10 mouse cellular contexts compared by ENCODE assay signal in genomic region chr3:97183810-97184209, GRCm38 (mm10). TPM values are rescaled to one million over a fixed set of nuclear protein-coding genes. Genes with fewer than 3 reads are reported as not detected.
DNase-seq lines count a peak whose midpoint lies in the region; ATAC-seq and TF ChIP-seq lines count a peak whose summit lies in the region.
"Had no signal": no experiment of that assay in that cellular context is flagged by ENCODE, and none has a peak within 500 bp of the region (broad histone marks: within the 10 kb centered on the region; RNA-seq: fewer than 3 reads in every experiment).

No protein-coding gene starts in this region.

- no peak for DNase-seq in hindbrain, postnatal 0 days (ENCODE audit: low spot score)
- no peak for DNase-seq in midbrain, postnatal 0 days (ENCODE audit: low spot score)
- peak; percentile 62 for DNase-seq in ZHBTc4 (ENCODE audit: low read depth, low spot score)
- DNase-seq in stomach, postnatal 0 days (ENCODE audit: low spot score), result no peak
- DNase-seq: midbrain, embryonic 14.5 days had no signal

- H3K4me1 ChIP-seq in hindbrain, postnatal 0 days (ENCODE audit: insufficient read depth, low read length), result peaks cover 8% of the 10 kb centered on the region; the same call in 1 of the 2 replicates
- H3K4me1 ChIP-seq in hindbrain, embryonic 12.5 days, result 0 out of 2 replicates have a peak, but pooled peaks cover 2% of the 10 kb centered on the region
- no peaks in the 10 kb centered on the region for H3K4me1 ChIP-seq in midbrain, postnatal 0 days (ENCODE audit: insufficient read depth, low read length)
- H3K4me1 ChIP-seq in midbrain, embryonic 15.5 days, result peaks cover 6% of the 10 kb centered on the region; the same call in 1 of the 2 replicates
- H3K4me1 ChIP-seq in stomach, postnatal 0 days (replicated peaks; ENCODE audit: control insufficient read depth, insufficient read depth), result no peaks in the 10 kb centered on the region
- H3K4me1 ChIP-seq: forebrain, embryonic 13.5 days had no signal

- no peak overlapping the region for H3K9ac ChIP-seq in hindbrain, postnatal 0 days (replicated peaks; ENCODE audit: low read length)
- H3K9ac ChIP-seq in hindbrain, embryonic 12.5 days, result no peak overlapping the region
- no peak overlapping the region for H3K9ac ChIP-seq in midbrain, postnatal 0 days (replicated peaks; ENCODE audit: low read length, poor library complexity, severe bottlenecking)
- no peak overlapping the region for H3K9ac ChIP-seq in midbrain, embryonic 15.5 days
- no peak overlapping the region for H3K9ac ChIP-seq in stomach, postnatal 0 days (ENCODE audit: low read length)
- H3K9ac ChIP-seq: forebrain, embryonic 13.5 days; heart, embryonic 12.5 days had no signal

- H3K4me2 ChIP-seq in hindbrain, postnatal 0 days (ENCODE audit: low read depth, low read length), result no peak overlapping the region
- no peak overlapping the region for H3K4me2 ChIP-seq in hindbrain, embryonic 12.5 days (replicated peaks)
- no peak overlapping the region for H3K4me2 ChIP-seq in midbrain, postnatal 0 days (ENCODE audit: low read depth, low read length, poor library complexity, severe bottlenecking)
- H3K4me2 ChIP-seq in midbrain, embryonic 15.5 days, result no peak overlapping the region
- no peak overlapping the region for H3K4me2 ChIP-seq in stomach, postnatal 0 days (replicated peaks; ENCODE audit: low read depth)
- H3K4me2 ChIP-seq: forebrain, embryonic 13.5 days; heart, embryonic 12.5 days had no signal

- WGBS in hindbrain, postnatal 0 days, result 43% methylated on average over 3 of the region's 3 CpGs
- 47% methylated on average over 3 of the region's 3 CpGs for WGBS in hindbrain, embryonic 12.5 days
- 39% methylated on average over 3 of the region's 3 CpGs for WGBS in midbrain, postnatal 0 days
- WGBS in midbrain, embryonic 15.5 days, result 41% methylated on average over 3 of the region's 3 CpGs
- 45% methylated on average over 3 of the region's 3 CpGs for WGBS in stomach, postnatal 0 days

- H3K36me3 ChIP-seq in hindbrain, postnatal 0 days (ENCODE audit: insufficient read depth, low read length), result no peaks in the 10 kb centered on the region
- H3K36me3 ChIP-seq in hindbrain, embryonic 12.5 days, result no peaks in the 10 kb centered on the region
- no peaks in the 10 kb centered on the region for H3K36me3 ChIP-seq in midbrain, postnatal 0 days (ENCODE audit: insufficient read depth, low read length)
- H3K36me3 ChIP-seq in midbrain, embryonic 15.5 days (replicated peaks), result no peaks in the 10 kb centered on the region
- no peaks in the 10 kb centered on the region for H3K36me3 ChIP-seq in stomach, postnatal 0 days (ENCODE audit: control insufficient read depth, insufficient read depth, low read length)
- H3K36me3 ChIP-seq: heart, embryonic 12.5 days had no signal

- H3K27me3 ChIP-seq in hindbrain, postnatal 0 days (ENCODE audit: insufficient read depth, low read length), result no peaks in the 10 kb centered on the region
- H3K27me3 ChIP-seq in hindbrain, embryonic 12.5 days, result no peaks in the 10 kb centered on the region
- no peaks in the 10 kb centered on the region for H3K27me3 ChIP-seq in midbrain, postnatal 0 days (ENCODE audit: insufficient read depth, low read length)
- no peaks in the 10 kb centered on the region for H3K27me3 ChIP-seq in midbrain, embryonic 15.5 days (replicated peaks)
- no peaks in the 10 kb centered on the region for H3K27me3 ChIP-seq in stomach, postnatal 0 days (ENCODE audit: control insufficient read depth, insufficient read depth, low read length)
- H3K27me3 ChIP-seq: forebrain, embryonic 13.5 days had no signal

- H3K9me3 ChIP-seq in hindbrain, postnatal 0 days (ENCODE audit: low read length), result no peaks in the 10 kb centered on the region
- H3K9me3 ChIP-seq in hindbrain, embryonic 12.5 days (replicated peaks), result no peaks in the 10 kb centered on the region
- no peaks in the 10 kb centered on the region for H3K9me3 ChIP-seq in midbrain, postnatal 0 days (ENCODE audit: low read length)
- no peaks in the 10 kb centered on the region for H3K9me3 ChIP-seq in midbrain, embryonic 15.5 days
- no peaks in the 10 kb centered on the region for H3K9me3 ChIP-seq in stomach, postnatal 0 days (ENCODE audit: control insufficient read depth, low read length)
- H3K9me3 ChIP-seq: forebrain, embryonic 13.5 days; heart, embryonic 12.5 days had no signal

- no peak for TF ChIP-seq EP300 in stomach, postnatal 0 days (optimal IDR thresholded peaks at IDR 0.05)

- ATAC-seq in hindbrain, postnatal 0 days, result no peak
- ATAC-seq in hindbrain, embryonic 12.5 days (ENCODE audit: low FRiP score), result no peak
- ATAC-seq in midbrain, postnatal 0 days (ENCODE audit: low FRiP score), result no peak
- no peak for ATAC-seq in midbrain, embryonic 15.5 days (replicated peaks)
- no peak for ATAC-seq in stomach, postnatal 0 days (ENCODE audit: low FRiP score, low TSS enrichment)
- no peak for ATAC-seq in inflammation-experienced regulatory T-cells, adult 6 months
- ATAC-seq: forebrain, embryonic 13.5 days had no signal

- H3K4me3 ChIP-seq in hindbrain, postnatal 0 days (ENCODE audit: low read length), result no peak overlapping the region
- H3K4me3 ChIP-seq in hindbrain, embryonic 12.5 days, result no peak overlapping the region
- H3K4me3 ChIP-seq in midbrain, postnatal 0 days (ENCODE audit: low read depth, low read length), result no peak overlapping the region
- H3K4me3 ChIP-seq in midbrain, embryonic 15.5 days, result no peak overlapping the region
- H3K4me3 ChIP-seq in stomach, postnatal 0 days (ENCODE audit: low read depth, low read length), result no peak overlapping the region
- H3K4me3 ChIP-seq: forebrain, embryonic 13.5 days; heart, embryonic 12.5 days had no signal

- no peak overlapping the region for H3K27ac ChIP-seq in hindbrain, postnatal 0 days
- H3K27ac ChIP-seq in hindbrain, embryonic 12.5 days, result no peak overlapping the region
- no peak overlapping the region for H3K27ac ChIP-seq in midbrain, postnatal 0 days (ENCODE audit: low read depth, low read length)
- H3K27ac ChIP-seq in midbrain, embryonic 15.5 days, result no peak overlapping the region
- H3K27ac ChIP-seq in stomach, postnatal 0 days (replicated peaks), result no peak overlapping the region
- H3K27ac ChIP-seq: forebrain, embryonic 13.5 days had no signal

- TF ChIP-seq CTCF in hindbrain, postnatal 0 days (IDR thresholded peaks at IDR 0.05; ENCODE audit: low read depth), result peak; percentile 60
- TF ChIP-seq CTCF in midbrain, postnatal 0 days (IDR thresholded peaks at IDR 0.05), result peak; percentile 55
- TF ChIP-seq CTCF in stomach, postnatal 0 days (IDR thresholded peaks at IDR 0.05; ENCODE audit: low read depth), result peak; percentile 72

RNA-seq across cellular contexts. Expression of gene Acp6, which starts 25.2 kb away (rescaled TPM):
- 11.4 and 18.2 TPM in 2 replicates for total RNA-seq in hindbrain, postnatal 0 days (2014; rRNA removed)
- 14.9 and 15.8 TPM in 2 replicates for polyA plus RNA-seq in hindbrain, postnatal 0 days (2015; fragmentation: Nextera tagmentation; extraction: Ambion mirVana)
- polyA plus RNA-seq in hindbrain, embryonic 12.5 days (2016; fragmentation: Nextera tagmentation; extraction: Ambion mirVana), result 21.5 and 21.6 TPM in 2 replicates
- total RNA-seq in midbrain, postnatal 0 days (2014; rRNA removed), result 14.7 and 20.3 TPM in 2 replicates
- polyA plus RNA-seq in midbrain, postnatal 0 days (2015; fragmentation: Nextera tagmentation; extraction: Ambion mirVana), result 12.6 and 13.7 TPM in 2 replicates
- polyA plus RNA-seq in midbrain, embryonic 15.5 days (2015; fragmentation: Nextera tagmentation; extraction: Ambion mirVana), result 21.6 and 22.4 TPM in 2 replicates
- 25.1 and 28.7 TPM in 2 replicates for polyA plus RNA-seq in stomach, postnatal 0 days (2015; fragmentation: Nextera tagmentation; extraction: Ambion mirVana)
- polyA plus RNA-seq in inflammation-experienced regulatory T-cells, adult 6 months (2017; shearing (Covaris generic)), result 10 to 100 TPM; 21.5 to 49.1 (median 47.1) TPM
